Mouse (Mus musculus) adipocyte (in vitro differentiated cells): ENCODE data around the gene Vars2.

ENCODE experiments used
- DNase-seq: peaks from one replicate; pipeline ENCODE4 v3.0.0-alpha.2; 2016; ENCODE audit warnings: low spot score

The Vars2 gene

DNA sequence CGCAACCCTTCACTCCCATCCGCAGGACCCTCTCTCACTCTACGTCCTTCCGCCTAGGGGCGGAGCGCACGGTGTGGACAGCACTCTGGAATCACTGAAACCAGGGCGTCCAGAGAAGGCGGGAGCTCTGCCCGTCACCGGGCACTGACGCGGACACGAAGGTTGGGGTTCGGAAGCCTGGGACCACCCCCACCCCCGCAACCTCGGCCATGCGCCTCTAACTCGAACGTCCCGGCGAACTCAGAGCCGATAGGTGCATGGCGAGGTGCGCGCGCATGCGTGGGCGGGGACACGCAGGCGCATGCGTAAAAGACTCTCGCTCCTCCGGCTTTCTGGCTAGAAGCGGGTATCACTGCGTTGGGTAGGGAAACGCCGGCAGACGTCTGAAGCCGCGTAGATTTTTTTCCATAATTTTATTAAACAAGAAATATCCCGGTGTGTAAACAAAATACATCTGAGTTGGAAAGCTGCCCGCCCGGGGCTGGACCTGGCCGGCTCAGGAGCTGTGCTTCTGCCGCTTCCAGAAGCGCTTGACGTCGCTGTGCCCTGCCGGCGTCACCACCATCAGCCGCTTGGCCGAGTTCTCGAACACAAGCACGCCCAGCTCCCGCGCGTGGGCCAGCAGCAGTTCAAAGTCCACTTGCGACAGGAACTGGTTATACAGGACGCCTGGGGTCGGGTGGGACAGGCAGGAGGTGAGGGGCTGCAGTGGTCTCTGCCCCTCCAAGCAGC lies at the start of gene Vars2:
Vars2 (minus strand) TSS at position 259 of the 732 bp plus-strand sequence.
- DNase-seq, result peak; percentile 94

DNA sequence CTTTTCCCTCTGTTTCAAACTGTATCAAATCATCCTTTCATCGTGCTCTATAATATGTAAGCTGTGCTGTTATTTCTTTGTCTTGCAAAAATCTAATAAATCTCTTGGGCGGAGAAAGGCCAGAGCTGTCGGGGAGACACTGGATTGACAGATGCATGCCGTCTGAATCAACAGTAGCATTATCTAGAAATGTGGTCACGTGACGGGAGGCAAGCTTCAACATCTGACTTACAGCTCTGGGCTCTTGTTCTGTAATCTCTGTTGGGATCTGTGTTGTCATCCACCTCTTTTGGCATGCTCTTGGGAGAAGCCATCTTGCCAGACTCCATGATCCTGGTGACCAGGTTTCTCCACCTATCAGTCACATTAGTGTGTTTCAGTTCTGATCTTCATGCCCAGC lies 49.7 kb upstream of the Vars2 start:
- DNase-seq, result no peak

DNA sequence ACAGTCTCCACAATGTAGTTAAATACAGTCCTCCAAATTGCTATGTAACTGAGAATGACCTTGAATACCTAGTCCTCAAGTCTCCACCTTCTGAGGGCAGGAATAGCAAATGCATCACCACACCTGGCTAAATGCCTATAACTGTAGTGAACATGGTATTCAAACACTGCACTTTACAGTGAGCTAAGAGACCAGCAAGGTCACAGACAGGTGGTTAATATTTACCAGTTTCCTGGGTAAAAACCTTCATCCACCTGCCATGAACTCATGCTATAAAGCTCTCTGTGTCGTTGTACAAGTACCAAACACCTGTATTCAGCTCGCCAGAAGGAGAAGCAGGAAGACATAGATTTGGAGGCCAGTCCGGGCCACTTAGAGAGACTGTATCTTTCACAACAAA lies 48.7 kb upstream of the Vars2 start:
- DNase-seq, result no peak

DNA sequence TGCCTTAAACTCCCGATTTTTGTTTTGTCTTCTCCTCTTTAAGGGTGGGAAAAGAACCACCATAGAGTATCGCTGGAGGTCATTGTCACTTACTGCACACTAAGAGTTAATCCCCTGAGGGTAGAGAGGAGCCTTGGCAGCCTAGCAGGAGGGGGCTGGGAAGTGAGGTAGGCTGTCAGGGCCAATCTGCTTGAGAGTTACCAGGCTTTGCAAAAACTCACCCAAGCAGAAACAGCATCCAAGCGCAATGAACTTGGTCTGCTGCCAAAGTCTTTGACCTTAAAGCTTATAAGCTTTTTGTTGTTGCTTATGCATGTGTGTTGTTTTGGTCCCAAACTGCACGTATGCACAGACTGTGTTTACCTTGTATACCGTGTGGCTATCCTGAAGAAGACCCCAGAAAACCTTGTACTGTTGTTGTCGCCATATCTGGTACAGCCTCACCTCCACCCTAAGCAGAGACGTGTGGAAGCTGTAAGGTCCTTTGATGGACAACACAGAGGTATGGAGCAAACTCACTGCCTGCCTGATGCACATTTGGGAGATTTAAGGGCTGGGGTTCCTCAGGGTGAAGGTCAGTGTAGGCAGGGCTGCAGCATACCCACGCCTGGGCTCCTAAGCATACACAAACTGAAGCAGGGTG lies 43.4 kb upstream of the Vars2 start:
- peak; percentile 70 for DNase-seq

DNA sequence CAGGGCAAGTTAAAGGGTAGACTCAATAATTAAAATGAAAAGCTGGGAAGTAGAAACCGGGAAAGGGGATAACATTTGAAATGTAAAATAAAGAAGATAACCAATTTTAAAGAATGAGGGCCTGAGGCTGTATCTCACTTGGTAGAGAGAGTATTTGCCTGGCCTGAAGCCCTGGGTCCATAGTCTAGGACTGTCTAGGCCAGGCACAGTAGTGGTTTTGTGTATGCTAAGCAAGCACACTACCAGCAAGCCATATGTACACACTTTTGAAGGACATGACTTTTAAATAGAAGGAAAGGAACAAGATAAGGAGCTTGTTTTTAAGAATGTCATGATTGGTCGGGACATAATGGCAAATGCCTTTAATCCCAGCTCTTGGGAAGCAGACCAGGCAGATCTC lies 41.2 kb upstream of the Vars2 start:
- no peak for DNase-seq

DNA sequence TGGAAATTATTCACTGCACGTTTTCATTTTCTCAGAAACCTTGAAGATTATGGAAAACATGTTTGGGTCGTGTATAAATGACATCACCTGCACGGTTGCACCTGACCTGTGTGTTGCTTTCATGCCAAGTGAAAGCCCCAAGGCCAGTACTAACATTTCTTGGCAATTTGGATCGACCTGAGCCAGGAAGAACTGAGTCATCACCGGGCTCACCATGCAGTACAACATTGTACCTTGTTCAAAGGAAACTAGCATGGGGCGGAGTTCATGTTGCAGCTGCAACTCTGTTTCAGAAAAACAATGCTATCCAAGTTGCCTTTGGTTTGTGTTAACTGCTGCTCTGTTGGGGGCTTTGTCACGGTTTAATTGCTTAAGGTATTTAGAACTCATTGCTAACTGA lies 40.5 kb upstream of the Vars2 start:
- no peak for DNase-seq

DNA sequence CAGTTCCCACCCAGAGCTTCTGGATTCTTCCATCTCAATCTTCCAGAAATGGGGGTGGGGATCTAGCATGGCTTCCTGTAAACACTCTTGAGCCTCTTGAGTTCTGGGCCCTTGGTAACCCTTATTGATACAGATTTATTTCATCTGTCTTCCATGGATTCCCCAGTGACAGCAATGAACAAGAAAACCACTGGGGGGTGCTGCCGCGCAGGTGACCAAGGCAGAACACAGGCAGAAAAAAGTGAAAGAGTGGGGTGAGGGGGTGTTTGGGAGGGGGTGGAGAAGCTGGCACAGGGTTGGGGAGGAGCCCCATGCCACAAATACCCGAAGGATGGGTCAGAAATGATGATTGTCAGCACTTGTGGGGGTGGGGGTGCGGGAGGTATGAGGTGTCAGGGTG lies 38.4 kb upstream of the Vars2 start:
- peak; percentile 73 for DNase-seq

DNA sequence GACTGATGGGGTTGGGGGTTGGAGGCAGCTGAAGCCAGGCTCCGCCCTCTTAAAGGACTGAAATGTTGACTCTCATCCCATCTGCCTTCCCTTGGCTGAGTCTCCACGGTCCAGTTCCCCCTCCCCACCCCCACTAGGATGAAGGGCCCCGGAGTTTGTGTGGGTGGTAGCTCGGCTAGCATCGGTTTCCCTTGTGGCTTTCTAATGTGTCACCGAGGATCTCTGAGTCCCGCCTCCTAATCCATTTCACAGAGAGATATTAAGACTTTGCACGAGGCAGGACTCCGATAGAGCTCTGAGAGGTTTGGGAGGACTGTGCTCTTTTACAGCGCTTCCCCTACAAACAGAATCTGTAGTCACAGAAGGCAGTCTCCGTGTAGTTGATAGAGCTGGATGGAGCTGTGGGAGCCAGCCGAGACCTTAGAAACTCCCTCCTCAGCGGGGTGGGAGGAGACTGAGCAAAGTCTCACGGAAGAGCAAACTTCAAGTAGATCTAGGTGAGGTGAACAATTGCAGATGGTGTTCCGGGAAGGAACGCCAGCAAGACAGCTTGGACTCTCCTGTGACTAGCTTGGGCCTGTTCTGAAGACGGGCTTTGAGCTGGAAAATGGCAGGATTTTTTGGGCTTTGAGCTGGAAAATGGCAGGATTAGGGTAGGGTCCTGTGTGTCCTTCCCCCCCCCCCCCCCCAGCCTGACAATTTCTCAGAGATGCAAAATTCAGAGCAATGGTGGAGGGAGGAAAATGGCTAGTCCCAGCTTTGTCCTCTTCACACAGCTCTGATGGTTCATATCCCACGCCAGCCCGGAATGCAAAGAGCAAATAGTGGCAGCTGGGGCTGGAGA lies 37.5 kb upstream of the Vars2 start, which contains the start of gene Ddr1:
Ddr1 (minus strand) TSS at position 1 of the 844 bp plus-strand sequence.
- no peak for DNase-seq

DNA sequence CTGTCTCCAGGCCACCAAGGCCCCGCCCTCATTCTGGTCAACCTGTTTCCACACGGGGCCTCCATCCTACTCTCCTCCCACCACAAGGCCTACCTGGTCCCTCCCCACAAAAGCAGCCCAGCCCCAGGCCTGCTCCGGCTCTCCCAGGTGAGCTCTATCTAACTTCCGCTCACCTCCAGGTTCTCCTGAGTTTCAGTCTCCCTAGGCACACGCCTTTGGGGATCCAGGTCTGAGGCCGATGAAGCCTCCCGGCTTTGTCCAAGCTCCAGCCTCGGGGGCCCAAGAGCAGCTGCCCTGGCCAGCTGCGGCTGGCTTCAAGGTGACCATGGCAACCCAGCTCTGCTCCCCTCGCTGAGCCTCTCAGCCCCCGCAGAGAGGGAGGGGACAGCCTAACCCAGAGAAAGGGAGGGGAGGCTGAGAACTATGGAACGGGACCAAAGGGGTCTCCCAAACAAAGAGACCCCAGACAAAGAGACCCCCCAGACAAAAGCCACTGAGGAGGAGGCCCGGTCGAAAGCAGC lies 36.4 kb upstream of the Vars2 start:
- no peak for DNase-seq

DNA sequence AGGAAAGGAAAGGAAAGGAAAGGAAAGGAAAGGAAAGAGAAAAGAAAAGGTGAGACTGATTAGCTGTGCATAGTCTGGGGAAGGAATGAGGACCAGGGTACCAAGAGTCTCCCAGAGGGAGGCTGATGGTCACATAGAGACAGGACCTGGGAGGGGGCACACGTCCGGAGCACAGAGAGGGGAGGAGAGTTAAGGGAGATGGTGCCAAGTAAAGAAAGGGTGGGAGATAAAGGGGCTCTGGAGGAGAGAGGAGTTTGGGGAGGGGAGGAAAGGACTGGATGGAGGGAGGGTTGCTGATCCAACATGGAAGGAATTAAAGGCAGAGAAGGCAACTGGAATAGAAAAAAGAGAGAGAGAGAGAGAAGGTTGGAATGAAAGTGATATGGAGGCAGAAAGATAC lies 35.7 kb upstream of the Vars2 start:
- no peak for DNase-seq

DNA sequence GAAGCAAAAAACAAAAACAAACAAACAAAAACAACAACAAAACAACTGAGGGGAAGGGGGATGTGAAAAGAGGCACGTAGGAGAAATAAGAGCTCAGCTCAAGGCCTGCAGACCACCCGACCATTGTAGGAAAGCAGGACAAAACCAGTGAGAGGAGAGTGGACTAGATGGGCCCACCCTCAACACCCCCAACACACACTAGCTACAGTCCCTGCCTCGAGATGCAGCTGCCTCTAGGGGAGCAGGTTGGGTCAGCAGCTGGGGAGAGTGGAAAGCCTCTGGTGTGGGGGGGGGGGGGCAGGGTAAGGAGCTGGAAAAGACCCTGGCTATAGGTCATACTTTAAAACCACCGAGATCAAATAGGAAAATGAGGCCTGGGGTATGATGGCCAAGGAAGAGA lies 35.2 kb upstream of the Vars2 start:
- no peak for DNase-seq

DNA sequence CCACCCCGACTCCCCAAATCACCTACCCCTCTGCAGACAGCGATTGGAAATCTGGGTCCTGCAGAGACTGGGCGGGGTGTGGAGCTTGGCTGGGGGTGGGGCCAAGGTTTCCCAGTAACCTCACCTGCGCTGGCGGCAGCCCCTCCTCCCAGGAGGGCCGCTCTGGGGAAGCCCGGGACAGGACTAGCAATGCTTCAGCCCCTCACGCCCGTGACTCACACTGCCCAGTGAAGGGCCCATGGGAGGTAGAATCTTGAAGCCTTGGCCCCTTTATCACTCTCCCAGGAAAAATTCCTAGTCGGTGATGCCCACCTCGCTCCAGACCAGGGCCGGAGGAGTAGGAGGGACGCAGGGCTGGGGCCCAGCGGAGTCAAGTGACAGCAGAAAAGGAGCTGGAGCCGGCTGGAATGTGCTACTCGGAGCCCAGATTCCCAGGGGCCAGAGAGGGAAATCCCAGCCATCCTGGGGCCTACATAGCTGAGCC lies 34.6 kb upstream of the Vars2 start:
- DNase-seq, result peak; percentile 68

DNA sequence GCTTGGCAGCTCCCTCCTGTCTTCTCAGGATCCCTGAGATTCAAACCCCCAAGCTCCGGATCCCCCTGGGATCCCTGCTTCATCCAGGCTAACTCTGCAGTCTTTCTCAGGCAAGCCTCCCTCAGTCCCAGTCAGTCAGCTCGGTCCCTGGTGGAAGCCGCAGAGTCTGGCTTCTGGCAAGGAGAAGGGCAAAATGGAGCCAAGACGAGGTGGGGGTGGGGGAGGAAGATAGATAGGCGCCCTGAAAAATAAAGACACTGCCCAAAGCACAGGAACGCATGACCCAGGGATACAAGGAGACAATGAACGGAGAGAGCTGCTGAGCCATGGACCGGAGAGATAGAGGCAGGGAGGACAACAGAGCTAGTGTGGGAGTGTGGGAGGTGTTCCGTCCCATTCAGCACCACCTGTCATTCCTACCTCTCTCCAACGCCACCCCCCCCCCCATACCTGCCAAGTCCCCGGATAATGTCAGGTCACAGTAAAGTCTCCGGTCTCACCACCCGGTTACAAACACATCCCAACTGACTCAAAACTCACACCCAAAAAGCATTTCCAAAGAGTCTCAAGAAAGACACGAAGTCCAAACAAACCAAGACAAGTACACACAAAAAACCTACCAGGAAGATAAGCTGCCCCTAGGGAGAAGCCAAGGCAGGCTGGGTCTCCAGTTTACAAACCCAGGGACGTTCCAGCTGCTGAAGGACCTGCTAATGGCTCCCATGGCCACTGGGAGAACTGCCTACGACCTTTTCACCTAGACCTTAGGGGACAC lies 34.0 kb upstream of the Vars2 start:
- DNase-seq, result peak; percentile 78

DNA sequence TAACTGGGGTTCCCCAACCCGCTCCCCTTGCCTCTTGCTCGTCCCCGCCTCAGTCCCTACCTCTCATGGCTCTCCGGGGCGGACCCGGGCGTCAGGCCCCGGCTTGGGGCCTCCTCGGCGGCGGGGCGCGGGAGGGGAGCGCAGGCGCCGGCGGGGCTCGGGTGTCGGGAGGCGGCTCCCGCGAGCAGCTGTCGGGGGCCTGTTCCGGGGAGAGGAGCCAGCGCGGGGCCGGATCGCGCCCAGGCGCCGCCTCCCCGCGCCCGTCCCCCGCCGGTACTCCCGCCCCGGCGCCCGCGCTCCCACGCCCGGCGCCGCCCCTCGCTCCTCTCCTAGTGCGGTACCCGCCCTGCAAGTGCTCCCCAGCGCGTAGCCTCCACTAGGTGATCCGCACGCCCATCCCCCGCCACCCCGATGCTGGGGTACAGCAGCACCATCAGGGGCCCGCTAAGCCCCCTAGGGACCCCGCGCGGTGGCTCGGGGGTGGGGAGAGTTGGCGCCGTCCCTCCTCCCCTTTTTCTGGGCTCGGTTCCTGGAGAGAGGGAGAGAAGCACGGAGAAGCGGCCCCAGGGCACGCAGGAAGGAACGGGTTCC lies 33.1 kb upstream of the Vars2 start:
- DNase-seq, result peak; percentile 79

DNA sequence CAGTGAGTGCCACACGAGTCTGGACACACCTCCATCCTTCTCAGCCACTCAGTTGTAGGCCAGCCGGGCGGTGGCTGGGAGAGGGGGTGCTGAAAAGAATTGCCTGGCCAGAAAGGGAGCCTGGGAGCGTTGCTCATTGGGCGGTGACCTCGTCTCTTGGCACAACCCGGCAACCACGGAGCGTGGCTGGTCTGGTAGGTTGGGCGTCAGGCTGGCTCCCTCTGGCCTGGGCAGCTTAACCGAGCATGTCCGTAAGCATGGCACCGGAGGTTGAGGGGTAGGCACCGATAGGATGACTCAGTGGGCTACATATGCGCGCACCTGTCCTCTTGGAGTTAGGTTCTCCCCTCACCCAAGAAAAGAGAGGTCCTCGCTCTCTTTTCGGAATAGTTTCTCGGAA lies 32.5 kb upstream of the Vars2 start:
- DNase-seq, result peak; percentile 94

DNA sequence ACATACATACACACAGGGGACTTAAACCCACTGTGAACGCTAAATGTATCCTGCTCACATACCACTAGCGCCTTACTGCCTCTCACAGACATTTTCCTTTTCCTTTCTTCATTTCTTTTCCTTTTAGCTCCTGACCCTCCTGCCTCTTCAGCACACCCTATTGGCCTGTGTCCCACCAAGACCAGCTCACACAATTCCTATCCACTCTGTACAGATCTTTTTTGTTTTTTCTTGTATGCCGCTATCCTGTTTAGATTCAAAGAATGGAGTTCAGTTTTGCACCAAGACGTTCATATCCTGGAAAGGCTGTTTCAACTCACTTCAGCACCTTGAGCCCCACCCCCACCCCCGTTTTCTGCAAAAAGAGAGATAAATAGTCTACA lies 31.1 kb upstream of the Vars2 start:
- DNase-seq, result no peak

DNA sequence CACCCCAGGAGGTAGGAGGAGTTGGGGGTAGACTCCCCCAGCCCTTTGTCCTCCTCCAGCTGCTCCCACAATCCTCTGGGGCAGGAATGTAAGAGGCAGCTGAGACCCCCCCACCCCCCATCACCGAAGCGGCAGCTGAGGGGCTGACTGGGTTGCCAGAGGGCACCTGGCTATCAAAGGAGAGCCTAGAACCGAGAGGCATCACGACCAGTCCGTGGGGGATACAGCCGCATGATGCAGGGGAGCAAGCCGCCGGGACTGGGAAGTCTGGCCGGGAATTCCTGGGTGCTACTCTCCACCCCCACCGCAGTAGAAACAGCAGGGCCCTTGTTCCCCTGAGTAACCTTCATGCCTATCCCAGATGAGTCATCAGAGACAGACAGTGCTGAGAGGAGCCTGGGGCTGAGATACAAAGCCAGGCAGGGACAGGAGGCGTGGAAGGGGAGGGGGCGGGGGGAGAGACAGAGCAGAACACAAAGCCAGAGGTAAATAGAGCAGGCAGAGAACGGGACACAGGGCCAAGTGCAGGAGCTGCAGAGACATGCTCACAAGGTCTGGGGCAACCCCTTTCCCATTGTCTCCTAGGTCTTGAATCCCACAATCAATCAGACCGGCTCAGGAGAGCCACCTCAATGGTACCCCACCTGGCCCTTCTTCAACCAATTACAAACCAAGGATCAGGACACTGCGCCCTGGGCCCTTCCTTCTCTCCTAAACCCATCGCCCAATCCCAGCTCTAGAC lies 30.5 kb upstream of the Vars2 start:
- DNase-seq, result peak; percentile 62

DNA sequence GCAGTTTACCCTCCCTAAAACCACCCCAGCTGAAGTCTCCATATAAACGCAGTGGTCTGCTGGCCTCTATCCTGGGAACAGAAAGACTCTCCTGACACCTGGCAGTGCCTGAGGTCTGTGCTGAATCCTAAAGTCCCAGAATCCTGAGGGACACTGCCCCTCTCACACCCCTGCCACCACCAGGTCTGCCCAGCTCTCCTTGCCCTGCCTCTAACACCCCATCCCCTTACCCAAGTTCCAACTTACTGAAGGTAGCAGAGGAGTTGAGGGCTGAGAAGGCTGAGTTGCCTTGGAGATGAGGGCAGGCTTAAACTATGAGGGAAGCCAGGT lies 30.0 kb upstream of the Vars2 start:
- DNase-seq, result no peak

DNA sequence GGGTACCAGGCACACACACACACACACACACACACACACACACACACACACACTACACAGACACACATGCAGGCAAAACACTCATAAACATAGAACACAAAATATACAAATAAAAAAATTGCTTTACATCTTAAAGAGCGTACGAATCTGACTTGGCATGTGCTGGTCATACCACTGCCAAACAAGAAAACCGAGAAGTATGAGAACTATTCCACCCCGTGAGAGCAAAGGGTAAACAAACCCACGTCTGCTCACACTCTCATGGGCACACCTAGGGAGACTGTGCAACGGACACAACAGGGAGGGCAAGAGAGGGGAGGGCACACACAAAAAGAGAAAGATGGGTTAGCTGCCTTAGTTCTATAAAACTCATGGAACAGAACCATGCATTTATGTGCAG lies 29.3 kb upstream of the Vars2 start:
- peak; percentile 55 for DNase-seq

DNA sequence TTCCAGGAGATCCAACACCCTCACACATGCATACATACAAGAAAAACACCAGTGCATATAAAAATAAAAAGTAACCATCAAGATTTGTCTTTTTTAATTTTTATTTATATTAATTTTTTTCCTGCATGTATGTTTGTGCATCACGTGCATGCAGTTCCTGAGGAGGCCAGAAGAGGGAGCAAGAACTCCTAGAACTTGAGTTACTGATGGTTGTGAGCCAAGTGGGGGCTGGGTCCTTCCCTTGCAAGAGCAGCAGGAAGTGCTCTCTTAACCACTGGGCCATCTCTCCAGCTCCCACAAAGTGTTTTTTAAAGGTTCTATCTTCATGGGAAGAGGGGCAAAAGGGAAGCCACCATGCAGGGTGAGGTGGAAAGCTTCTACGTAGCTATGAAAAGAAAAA lies 27.9 kb upstream of the Vars2 start:
- peak; percentile 55 for DNase-seq

DNA sequence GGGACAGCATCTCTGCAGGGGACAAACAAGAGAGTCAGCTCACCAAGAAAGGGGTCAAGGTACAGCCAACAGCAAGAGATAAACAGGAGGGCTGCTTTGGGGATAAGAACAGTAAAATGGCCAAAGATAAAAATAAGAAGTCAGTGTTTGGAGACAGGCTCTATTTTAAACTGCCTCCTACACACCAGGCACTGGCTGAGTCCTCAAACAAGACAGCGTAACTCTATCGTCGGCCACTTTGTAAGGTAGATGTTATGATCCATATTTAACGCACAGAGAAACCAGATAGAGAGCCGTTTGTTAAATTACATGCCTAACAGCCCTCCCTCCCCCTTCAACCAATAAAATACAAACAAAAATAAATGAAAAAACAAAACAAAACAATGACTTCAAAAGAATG lies 26.5 kb upstream of the Vars2 start:
- DNase-seq, result no peak
